Mouse (Mus musculus) layer of hippocampus, adult 6 months (tissue): Measurements from ENCODE around the gene Wwc1. TPM values are rescaled to one million over a fixed set of nuclear protein-coding genes. Genes with fewer than 3 reads are reported as not detected.

Experiments
- long read RNA-seq, 2 experiments: library from polyadenylated mRNA; unstranded; transcript quantifications; one replicate each; pipeline ENCODE4 v2.0.0; 2019 to 2020
- polyA plus RNA-seq: library from polyadenylated mRNA; unstranded; fragments of <200 nt; fragmentation: Nextera tagmentation; gene quantifications from 2 replicates; pipeline ENCODE4 v1.2.3, GENCODE M21; 2021

The Wwc1 gene
- polyA plus RNA-seq, result 9.6 and 17.7 TPM in 2 replicates
- long read RNA-seq, experiment 1, partial matches to known transcripts, result 33 of 35 reads
- long read RNA-seq, experiment 1, other reads (novel, unspliced or antisense), result 2 of 35 reads
- long read RNA-seq, experiment 2, full-length matches to known transcripts, result 19 of 61 reads
- long read RNA-seq, experiment 2, partial matches to known transcripts, result 34 of 61 reads
- long read RNA-seq, experiment 2, other reads (novel, unspliced or antisense), result 8 of 61 reads

DNA sequence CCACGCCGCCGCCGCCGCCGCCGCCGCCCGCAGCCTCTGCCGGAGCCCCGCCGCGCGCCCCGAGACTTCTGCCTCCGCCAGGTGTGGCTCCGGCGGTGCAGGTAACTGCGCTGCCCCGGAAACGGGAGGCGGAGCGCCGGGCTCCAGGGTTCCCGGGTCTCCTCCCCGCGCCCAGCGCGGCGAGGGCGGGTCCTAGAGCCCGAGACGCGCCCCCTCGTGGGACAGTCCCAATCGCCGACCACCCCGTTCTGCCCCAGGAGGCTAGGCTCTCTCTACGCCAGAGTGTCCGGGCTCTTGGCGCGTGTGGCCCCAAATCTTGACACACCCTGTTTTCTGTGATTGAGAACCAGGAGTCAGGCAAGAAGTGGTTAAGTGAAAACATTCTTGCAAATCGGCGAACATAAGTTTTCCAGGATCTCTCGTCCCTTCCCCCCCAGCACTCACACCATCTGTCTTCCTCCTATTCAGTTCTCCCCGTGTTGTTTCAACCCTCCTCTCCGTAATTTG is at the start of gene Wwc1:
Gene Wwc1, minus strand, starts transcription at position 117 of the 507 bp plus-strand sequence.

GRCm38 (mm10) chr11:35834022-35834760 is 146.1 kb downstream of the Wwc1 start, which contains the start of gene Rars:
Gene Rars (minus strand): TSS chr11:35834506.

GRCm38 (mm10) chr11:35798874-35799273 is 181.5 kb downstream of the Wwc1 start, which contains the start of gene Fbll1:
Gene Fbll1 (minus strand): TSS chr11:35798884.

Other genes starting within 250 kb of the Wwc1 start
- 3.9 and 4.3 TPM in 2 replicates for gene Pank3, start 211.0 kb downstream of the Wwc1 start, polyA plus RNA-seq
- gene Fbll1, start 181.6 kb downstream of the Wwc1 start, polyA plus RNA-seq, result 5.8 and 7.6 TPM in 2 replicates
- 36.2 and 39.6 TPM in 2 replicates for gene Rars, start 146.0 kb downstream of the Wwc1 start, polyA plus RNA-seq